Mouse (Mus musculus) CD4-positive, CD25-positive, alpha-beta regulatory T cell, adult 9 weeks (primary cell): Measurements from ENCODE around the gene Gm8660. TPM values are rescaled to one million over a fixed set of nuclear protein-coding genes. Genes with fewer than 3 reads are reported as not detected.

Experiments used
- polyA plus RNA-seq: library from polyadenylated mRNA; unstranded; fragments of 100-300 nt; shearing (Covaris generic); gene quantifications from one replicate; pipeline ENCODE4 v1.2.1, GENCODE M21; 2017

Gene Gm8660
- not detected for polyA plus RNA-seq

GRCm38 (mm10) chr7:22370939-22371338 lies at the start of gene Gm8660:
TSS of gene Gm8660 (minus strand) at chr7:22371039.

GRCm38 (mm10) chr7:22413283-22413682 lies 42.4 kb upstream of the Gm8660 start, which contains the start of gene Vmn1r148:
TSS of gene Vmn1r148 (plus strand) at chr7:22413583.

GRCm38 (mm10) chr7:22329617-22330016 lies 41.2 kb downstream of the Gm8660 start, which contains the start of gene Gm4187:
TSS of gene Gm4187 (minus strand) at chr7:22329717.

Other genes starting within 250 kb of the Gm8660 start
- not detected for gene Gm10666, start 236.3 kb downstream of the Gm8660 start, polyA plus RNA-seq
- gene Vmn1r142, start 207.0 kb downstream of the Gm8660 start, polyA plus RNA-seq, result not detected
- gene Vmn1r143, start 181.7 kb downstream of the Gm8660 start, polyA plus RNA-seq, result not detected
- not detected for gene Gm8653, start 169.8 kb downstream of the Gm8660 start, polyA plus RNA-seq
- gene Gm8453, start 141.6 kb downstream of the Gm8660 start, polyA plus RNA-seq, result not detected
- gene Gm4187, start 41.3 kb downstream of the Gm8660 start, polyA plus RNA-seq, result not detected
- not detected for gene Vmn1r148, start 42.5 kb upstream of the Gm8660 start, polyA plus RNA-seq
- not detected for gene Vmn1r149, start 67.2 kb upstream of the Gm8660 start, polyA plus RNA-seq
- gene Gm10665, start 93.0 kb upstream of the Gm8660 start, polyA plus RNA-seq, result not detected
- gene Vmn1r151, start 128.6 kb upstream of the Gm8660 start, polyA plus RNA-seq, result not detected
- gene Vmn1r152, start 151.9 kb upstream of the Gm8660 start, polyA plus RNA-seq, result not detected
- not detected for gene Gm8677, start 163.8 kb upstream of the Gm8660 start, polyA plus RNA-seq
- not detected for gene Gm4201, start 194.3 kb upstream of the Gm8660 start, polyA plus RNA-seq
- gene Gm4565, start 217.1 kb upstream of the Gm8660 start, polyA plus RNA-seq, result not detected